Mouse (Mus musculus): ENCODE measurements at regions not wholly inside any gene's neighbourhood (a gene's known extent, or its start where the extent isn't known, plus 50 kb on each side); places are given as distances from the start of the nearest gene placed in this dataset. TPM values are rescaled to one million over a fixed set of nuclear protein-coding genes. Genes with fewer than 3 reads are reported as not detected.

- no peaks in the 10 kb centered on the region for H3K9me3 ChIP-seq (replicated peaks; ENCODE audit: control insufficient read depth, low read length)
Observed at GRCm38 (mm10) chr10:60891476-60892170, 60.2 kb upstream of the Unc5b start.

DNA sequence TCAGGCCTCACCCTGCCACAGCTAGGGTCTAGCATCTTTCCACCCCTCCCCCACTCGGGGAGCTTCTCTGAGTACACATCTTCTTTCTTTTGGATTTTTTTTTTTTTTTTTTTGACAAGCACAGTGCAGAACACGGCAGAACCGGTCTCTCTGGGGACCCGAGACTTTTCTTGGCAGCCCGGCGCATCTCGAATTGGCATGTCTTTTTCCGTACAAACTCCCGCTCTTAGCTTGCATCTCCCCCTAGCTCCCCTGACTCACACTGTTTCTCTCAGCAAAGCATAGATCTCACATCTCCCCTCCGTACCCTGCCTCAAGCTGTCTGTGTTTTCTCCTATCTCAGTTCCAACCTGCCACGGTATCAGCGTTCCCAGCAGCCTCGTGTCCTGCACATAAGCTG is 58.4 kb upstream of the Unc5b start:
- no peak for ATAC-seq (replicated peaks; ENCODE audit: extremely low read depth, insufficient read depth, low FRiP score)
- Histone ChIP-seq H3K27me3 (ENCODE audit: control insufficient read depth, insufficient read depth, low read length) (no peaks in the 10 kb centered on the region), H3K9ac (ENCODE audit: low read length) (no peak overlapping the region), H3K9me3 (replicated peaks; ENCODE audit: control insufficient read depth, low read length) (no peaks in the 10 kb centered on the region), H3K4me2 (ENCODE audit: low read depth, low read length) (no peak overlapping the region), H3K27ac (ENCODE audit: low read length) (no peak overlapping the region), H3K36me3 (ENCODE audit: control insufficient read depth, insufficient read depth) (no peaks in the 10 kb centered on the region), H3K4me1 (ENCODE audit: control insufficient read depth, insufficient read depth, low read length) (peaks cover 9% of the 10 kb centered on the region), H3K4me3 (ENCODE audit: low read length) (no peak overlapping the region)
- 56% methylated on average over 13 of the region's 13 CpGs for WGBS

More at GRCm38 (mm10) chr10:60891476-60892170, 60.2 kb upstream of the Unc5b start:
- 77% methylated on average over 13 of the region's 13 CpGs for WGBS
- Histone ChIP-seq H3K9ac (ENCODE audit: low read length) (no peak overlapping the region), H3K4me3 (ENCODE audit: low read length) (no peak overlapping the region), H3K36me3 (ENCODE audit: control insufficient read depth, insufficient read depth) (no peaks in the 10 kb centered on the region), H3K27ac (ENCODE audit: low read length) (no peak overlapping the region), H3K4me2 (ENCODE audit: low read depth, low read length) (no peak overlapping the region), H3K27me3 (ENCODE audit: control insufficient read depth, insufficient read depth, low read length) (no peaks in the 10 kb centered on the region), H3K4me1 (ENCODE audit: control insufficient read depth, insufficient read depth, low read length) (peaks cover 7% of the 10 kb centered on the region)
- ATAC-seq (replicated peaks; ENCODE audit: extremely low read depth, insufficient read depth, low FRiP score), result no peak

GRCm38 (mm10) chr10:60888541-60888940 is 57.2 kb upstream of the Unc5b start:
- no peak overlapping the region for H3K27ac ChIP-seq (ENCODE audit: low read length)
- H3K4me1 ChIP-seq (ENCODE audit: control insufficient read depth, insufficient read depth, low read length), result peaks cover 9% of the 10 kb centered on the region
- H3K9me3 ChIP-seq (replicated peaks; ENCODE audit: control insufficient read depth, low read length), result no peaks in the 10 kb centered on the region
- no peak overlapping the region for H3K9ac ChIP-seq (ENCODE audit: low read length)
- no peak overlapping the region for H3K4me3 ChIP-seq (ENCODE audit: low read length)
- no peaks in the 10 kb centered on the region for H3K36me3 ChIP-seq (ENCODE audit: control insufficient read depth, insufficient read depth)
- 56% methylated on average over 7 of the region's 7 CpGs for WGBS
- no peaks in the 10 kb centered on the region for H3K27me3 ChIP-seq (ENCODE audit: control insufficient read depth, insufficient read depth, low read length)
- no peak for ATAC-seq (replicated peaks; ENCODE audit: extremely low read depth, insufficient read depth, low FRiP score)
- H3K4me2 ChIP-seq (ENCODE audit: low read depth, low read length), result no peak overlapping the region

DNA sequence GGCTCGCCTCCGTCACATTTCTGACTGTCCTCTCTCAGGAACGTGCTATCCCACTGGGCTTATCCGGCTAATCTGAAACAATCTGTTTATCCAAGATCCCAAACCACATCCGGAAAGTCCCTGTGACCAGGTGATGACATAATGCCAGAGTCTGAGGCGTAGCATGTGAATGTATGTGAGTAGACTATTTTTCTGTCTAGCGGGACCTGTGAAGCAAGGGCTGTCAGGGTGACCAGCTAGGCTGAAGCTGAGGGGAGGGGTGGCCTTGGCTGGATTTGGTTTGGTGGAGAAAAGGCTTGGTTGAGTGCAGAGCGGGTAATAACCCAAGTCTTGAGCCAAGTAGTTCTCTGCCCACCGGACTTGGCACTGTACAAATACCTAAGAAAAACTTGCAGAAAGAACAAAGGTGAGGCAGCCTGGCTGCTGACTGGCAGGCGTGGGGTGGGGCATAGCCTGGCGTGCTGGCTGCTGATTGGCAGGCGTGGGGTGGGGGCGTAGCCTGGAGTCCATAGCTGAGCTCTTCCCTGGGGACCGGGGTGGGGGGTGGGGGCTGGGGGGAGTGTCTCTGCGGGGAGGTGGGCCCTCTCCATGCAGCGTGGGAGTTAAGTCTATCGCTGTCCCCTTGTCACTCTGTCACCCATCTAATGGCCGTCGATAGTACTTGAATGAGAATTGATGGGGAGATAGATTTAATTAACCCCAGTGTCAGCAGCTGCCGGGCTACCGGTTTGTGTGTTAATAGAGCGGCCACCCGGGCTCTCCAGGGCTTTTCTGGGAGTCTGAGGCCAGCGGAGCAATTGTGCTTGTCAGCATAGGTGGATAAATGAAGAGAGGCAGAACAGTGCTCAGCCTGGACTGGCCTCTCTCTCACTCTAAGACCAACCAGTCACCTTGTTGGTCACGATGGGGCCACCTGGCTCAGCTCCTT is 54.2 kb upstream of the Unc5b start:
- Histone ChIP-seq H3K27ac (ENCODE audit: low read length) (no peak overlapping the region), H3K27me3 (ENCODE audit: control insufficient read depth, insufficient read depth, low read length) (no peaks in the 10 kb centered on the region), H3K4me3 (ENCODE audit: low read length) (no peak overlapping the region), H3K4me1 (ENCODE audit: control insufficient read depth, insufficient read depth, low read length) (peaks cover 4% of the 10 kb centered on the region; the same call in 1 of the 2 replicates), H3K36me3 (ENCODE audit: control insufficient read depth, insufficient read depth) (no peaks in the 10 kb centered on the region), H3K9ac (ENCODE audit: low read length) (no peak overlapping the region), H3K4me2 (ENCODE audit: low read depth, low read length) (peak overlapping the region; percentile 26), H3K9me3 (replicated peaks; ENCODE audit: control insufficient read depth, low read length) (no peaks in the 10 kb centered on the region)
- ATAC-seq (replicated peaks; ENCODE audit: extremely low read depth, insufficient read depth, low FRiP score), result no peak
- WGBS, result 27% methylated on average over 25 of the region's 25 CpGs

DNA sequence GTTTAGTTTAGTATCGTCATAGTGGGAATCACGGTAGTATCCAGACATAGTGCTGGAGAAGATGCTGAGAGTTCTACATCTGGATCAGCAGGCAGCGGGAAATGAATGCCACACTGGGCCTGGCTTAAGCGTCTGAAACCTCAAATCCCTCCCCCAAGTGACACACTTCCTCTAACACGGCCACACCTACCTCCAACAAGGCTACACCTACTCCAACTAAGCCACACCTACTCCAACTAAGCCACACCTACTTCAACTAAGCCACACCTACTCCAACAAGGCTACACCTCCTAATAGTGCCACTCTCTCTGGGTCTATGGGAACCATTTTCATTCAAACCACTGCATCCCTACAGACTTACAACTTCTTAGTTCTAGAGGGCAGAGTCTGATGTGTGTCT is 53.4 kb upstream of the Unc5b start:
- Histone ChIP-seq H3K4me1 (ENCODE audit: control insufficient read depth, insufficient read depth, low read length) (peaks cover 4% of the 10 kb centered on the region; the same call in 1 of the 2 replicates), H3K4me3 (ENCODE audit: low read length) (no peak overlapping the region), H3K36me3 (ENCODE audit: control insufficient read depth, insufficient read depth) (no peaks in the 10 kb centered on the region), H3K4me2 (ENCODE audit: low read depth, low read length) (no peak overlapping the region), H3K9ac (ENCODE audit: low read length) (no peak overlapping the region), H3K27me3 (ENCODE audit: control insufficient read depth, insufficient read depth, low read length) (no peaks in the 10 kb centered on the region), H3K27ac (ENCODE audit: low read length) (no peak overlapping the region), H3K9me3 (replicated peaks; ENCODE audit: control insufficient read depth, low read length) (no peaks in the 10 kb centered on the region)
- no peak for ATAC-seq (replicated peaks; ENCODE audit: extremely low read depth, insufficient read depth, low FRiP score)
- 89% methylated on average over 5 of the region's 5 CpGs for WGBS

MicroRNAs in the stretch of these regions (microRNA counts, 519-probe panel; counts per million panel counts)
- not detected for microRNA mmu-miR-466j

Small RNAs in the stretch of these regions (microRNA-seq; reads per million reads assigned to microRNA genes)
- not detected for gene Mir466j
- gene Mir6408, result not detected

Data from heart, embryonic 16.5 days (tissue).